Mouse (Mus musculus) midbrain, embryonic 11.5 days (tissue): ENCODE results near the gene Ptprn2. TPM values are rescaled to one million over a fixed set of nuclear protein-coding genes. Genes with fewer than 3 reads are reported as not detected.
A peak's percentile ranks its signal among the peaks of the same experiment; 100 is the strongest.

Experiments used
- ATAC-seq: fragments of 200-750 bp; cut with Nextera tagmentation; 2 replicates; pipeline ENCODE4 v1.8.0; 2017; ENCODE audit warnings: moderate TSS enrichment, moderate library complexity; ENCODE audit not compliant: low FRiP score
- DNase-seq: peaks from one replicate; pipeline ENCODE4 v3.0.0; 2015; ENCODE audit warnings: low spot score; ENCODE audit errors: missing footprints
- H3K27ac ChIP-seq: fragments of 300-500 bp; sonication (generic); 2 replicates; pipeline ENCODE4 v1.5.1; 2014; ENCODE audit warnings: low read depth, low read length
- H3K27me3 ChIP-seq: fragments of 300-500 bp; sonication (generic); 2 replicates; pipeline ENCODE4 v1.6.1; 2014; ENCODE audit warnings: mild to moderate bottlenecking, low read length, moderate library complexity, mixed read lengths; ENCODE audit not compliant: control insufficient read depth, insufficient read depth
- H3K36me3 ChIP-seq: fragments of 300-500 bp; sonication (generic); 2 replicates; pipeline ENCODE4 v1.6.1; 2014; ENCODE audit warnings: mild to moderate bottlenecking, low read length, moderate library complexity, mixed read lengths; ENCODE audit not compliant: control insufficient read depth, insufficient read depth
- H3K4me1 ChIP-seq: fragments of 300-500 bp; sonication (generic); 2 replicates; pipeline ENCODE4 v1.6.1; 2014; ENCODE audit warnings: low read length; ENCODE audit not compliant: control insufficient read depth, insufficient read depth
- H3K4me2 ChIP-seq: fragments of 300-500 bp; sonication (generic); 2 replicates; pipeline ENCODE4 v1.6.1; 2014; ENCODE audit warnings: mild to moderate bottlenecking, moderate library complexity
- H3K4me3 ChIP-seq: fragments of 300-500 bp; sonication (generic); 2 replicates; pipeline ENCODE4 v1.5.1; 2014; ENCODE audit warnings: low read depth, low read length
- H3K9ac ChIP-seq: fragments of 300-500 bp; sonication (generic); 2 replicates; pipeline ENCODE4 v1.6.1; 2014; ENCODE audit warnings: low read length
- H3K9me3 ChIP-seq: fragments of 300-500 bp; sonication (generic); 2 replicates; pipeline ENCODE4 v1.6.1; 2016; ENCODE audit warnings: low read length; ENCODE audit not compliant: control insufficient read depth
- WGBS: fragments of 180-500 bp; shearing (Covaris S2); extraction: QIAGEN DNeasy Blood & Tissue Kit; methylation state at CpG from one replicate; pipeline ENCODE4 v1.1.7; 2014; 5-methylcytosine and 5-hydroxymethylcytosine counted together
- polyA plus RNA-seq: library from polyadenylated mRNA; unstranded; fragments of >200 nt; fragmentation: Nextera tagmentation; extraction: Ambion mirVana; gene quantifications from 2 replicates; pipeline ENCODE4 v1.2.1, GENCODE M21; 2014

Ptprn2 gene
- polyA plus RNA-seq, 1 experiment from 2014 or later = 7.3 TPM

- H3K4me1 ChIP-seq = peaks cover 30% of the 10 kb centered on the region
- DNase-seq = peak; percentile 95
- H3K4me3 ChIP-seq = no peak overlapping the region
- no peaks in the 10 kb centered on the region for H3K36me3 ChIP-seq
- no peaks in the 10 kb centered on the region for H3K9me3 ChIP-seq
- peak overlapping the region; percentile 38 for H3K4me2 ChIP-seq
- WGBS = 11% methylated on average over 21 of the region's 21 CpGs
- H3K27ac ChIP-seq = peak overlapping the region; percentile 98
- no peaks in the 10 kb centered on the region for H3K27me3 ChIP-seq
- H3K9ac ChIP-seq = peak overlapping the region; percentile 62
- peak; percentile 92 for ATAC-seq
Observed at GRCm38 (mm10) chr12:117053851-117054769, 568.6 kb downstream of the Ptprn2 start.

- H3K36me3 ChIP-seq = no peaks in the 10 kb centered on the region
- no peaks in the 10 kb centered on the region for H3K27me3 ChIP-seq
- H3K4me1 ChIP-seq = peaks cover 30% of the 10 kb centered on the region
- WGBS = 62% methylated on average over 10 of the region's 10 CpGs
- no peak overlapping the region for H3K4me3 ChIP-seq
- peak overlapping the region; percentile 4; the same call in 1 of the 2 replicates for H3K9ac ChIP-seq
- H3K9me3 ChIP-seq = no peaks in the 10 kb centered on the region
- H3K4me2 ChIP-seq = no peak overlapping the region; the same call in 1 of the 2 replicates
- DNase-seq (peak; percentile 91), ATAC-seq (peak; percentile 49)
- H3K27ac ChIP-seq = peak overlapping the region; percentile 98
Observed at GRCm38 (mm10) chr12:117054925-117055570, 569.5 kb downstream of the Ptprn2 start.

- H3K27ac ChIP-seq = no peak overlapping the region
- no peak overlapping the region for H3K4me3 ChIP-seq
- no peaks in the 10 kb centered on the region for H3K27me3 ChIP-seq
- H3K4me2 ChIP-seq = no peak overlapping the region
- peaks cover 19% of the 10 kb centered on the region for H3K4me1 ChIP-seq
- no peaks in the 10 kb centered on the region for H3K36me3 ChIP-seq
- DNase-seq (no peak), ATAC-seq (no peak)
- H3K9ac ChIP-seq = no peak overlapping the region
- no peaks in the 10 kb centered on the region for H3K9me3 ChIP-seq
- WGBS = 91% methylated on average over 6 of the region's 6 CpGs
Observed at GRCm38 (mm10) chr12:117058184-117058958, 572.9 kb downstream of the Ptprn2 start.

GRCm38 (mm10) chr12:117058975-117059374 is 573.5 kb downstream of the Ptprn2 start:
- DNase-seq = no peak
- WGBS = 86% methylated on average over 7 of the region's 7 CpGs
- Histone ChIP-seq H3K9me3 (no peaks in the 10 kb centered on the region), H3K4me1 (peaks cover 14% of the 10 kb centered on the region), H3K9ac (no peak overlapping the region), H3K27me3 (no peaks in the 10 kb centered on the region), H3K27ac (no peak overlapping the region), H3K4me3 (no peak overlapping the region), H3K36me3 (no peaks in the 10 kb centered on the region), H3K4me2 (no peak overlapping the region)
- ATAC-seq = no peak

- no peak overlapping the region for H3K27ac ChIP-seq
- ATAC-seq (no peak), DNase-seq (no peak)
- H3K9ac ChIP-seq = no peak overlapping the region
- no peaks in the 10 kb centered on the region for H3K27me3 ChIP-seq
- H3K4me3 ChIP-seq = no peak overlapping the region
- no peak overlapping the region for H3K4me2 ChIP-seq
- H3K9me3 ChIP-seq = no peaks in the 10 kb centered on the region
- 0 out of 2 replicates have a peak, but pooled peaks cover 3% of the 10 kb centered on the region for H3K4me1 ChIP-seq
- no peaks in the 10 kb centered on the region for H3K36me3 ChIP-seq
- 78% methylated on average over 7 of the region's 7 CpGs for WGBS
Observed at GRCm38 (mm10) chr12:117077664-117078063, 592.1 kb downstream of the Ptprn2 start.

DNA sequence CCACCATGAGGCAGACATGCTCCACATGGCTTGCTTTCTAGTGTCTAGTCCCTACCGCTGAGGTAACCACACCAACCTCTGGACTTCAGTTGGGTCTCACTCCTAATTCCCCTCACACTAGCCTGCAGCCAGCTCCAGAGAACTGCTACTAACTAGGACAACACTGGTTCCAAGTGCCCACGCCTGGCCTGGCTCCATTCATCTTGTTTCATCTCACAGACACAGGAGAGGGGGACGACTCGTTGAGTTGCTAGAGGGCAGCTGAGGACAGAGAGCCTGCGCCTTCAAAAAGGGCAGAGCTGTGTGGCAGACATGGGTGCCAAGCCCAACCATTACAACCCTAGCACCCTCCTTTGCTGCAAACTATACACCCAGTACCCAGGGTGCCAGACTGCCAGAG is 593.4 kb downstream of the Ptprn2 start:
- Histone ChIP-seq H3K27me3 (no peaks in the 10 kb centered on the region), H3K36me3 (no peaks in the 10 kb centered on the region), H3K4me1 (peaks cover 14% of the 10 kb centered on the region), H3K9ac (no peak overlapping the region), H3K4me3 (no peak overlapping the region), H3K4me2 (no peak overlapping the region), H3K9me3 (no peaks in the 10 kb centered on the region), H3K27ac (no peak overlapping the region)
- DNase-seq (no peak), ATAC-seq (no peak)
- WGBS = 89% methylated on average over 5 of the region's 5 CpGs

DNA sequence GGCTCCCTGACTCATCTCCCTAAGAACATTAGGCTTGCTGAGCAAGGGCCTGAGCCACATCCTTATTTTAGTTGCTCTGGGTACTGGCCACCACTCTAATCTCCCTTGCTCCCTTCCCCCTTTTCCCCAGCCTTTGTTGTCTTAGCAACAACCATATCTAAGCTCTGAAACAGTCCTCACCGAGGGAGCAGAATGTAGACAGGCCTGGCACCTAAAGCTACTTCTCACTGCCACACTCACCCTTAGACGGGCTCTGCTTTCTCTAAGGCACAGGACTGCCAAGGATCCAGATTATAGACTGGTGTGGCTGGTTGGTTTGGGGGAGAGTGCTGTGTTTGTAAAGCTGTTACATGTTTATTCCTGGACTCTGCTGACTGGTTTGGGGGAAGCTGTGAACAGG is 594.2 kb downstream of the Ptprn2 start:
- no peak overlapping the region for H3K4me3 ChIP-seq
- no peak overlapping the region for H3K27ac ChIP-seq
- H3K9ac ChIP-seq = no peak overlapping the region; the same call in 1 of the 2 replicates
- H3K36me3 ChIP-seq = no peaks in the 10 kb centered on the region
- ATAC-seq = no peak
- H3K4me2 ChIP-seq = no peak overlapping the region
- DNase-seq = no peak
- H3K4me1 ChIP-seq = peaks cover 21% of the 10 kb centered on the region
- no peaks in the 10 kb centered on the region for H3K27me3 ChIP-seq
- WGBS = 41% methylated on average over 2 of the region's 2 CpGs
- no peaks in the 10 kb centered on the region for H3K9me3 ChIP-seq

- Histone ChIP-seq H3K27ac (peak overlapping the region; percentile 36; the same call in 1 of the 2 replicates), H3K4me3 (no peak overlapping the region), H3K9ac (no peak overlapping the region; the same call in 1 of the 2 replicates), H3K36me3 (no peaks in the 10 kb centered on the region), H3K4me1 (peaks cover 24% of the 10 kb centered on the region), H3K9me3 (no peaks in the 10 kb centered on the region), H3K4me2 (no peak overlapping the region), H3K27me3 (no peaks in the 10 kb centered on the region)
- ATAC-seq (peak; percentile 65; the same call in 1 of the 2 replicates), DNase-seq (no peak)
- WGBS = 54% methylated on average over 3 of the region's 3 CpGs
Observed at GRCm38 (mm10) chr12:117083856-117084701, 598.6 kb downstream of the Ptprn2 start.
